Mouse (Mus musculus) liver, embryonic 12.5 days (tissue): ENCODE results near the gene Ccl26. TPM values are rescaled to one million over a fixed set of nuclear protein-coding genes. Genes with fewer than 3 reads are reported as not detected.

Experiments used
- polyA plus RNA-seq: library from polyadenylated mRNA; unstranded; fragments of >200 nt; fragmentation: Nextera tagmentation; extraction: Ambion mirVana; gene quantifications from 2 replicates; pipeline ENCODE4 v1.2.1, GENCODE M21; 2016

Gene Ccl26
- polyA plus RNA-seq, 1 experiment from 2014 or later = not detected

Other genes starting within 250 kb of the Ccl26 start
- 0.13 and 0.26 TPM in 2 replicates for gene Fkbp6, start 213.5 kb downstream of the Ccl26 start, polyA plus RNA-seq
- gene Trim50, start 210.3 kb downstream of the Ccl26 start, polyA plus RNA-seq = not detected in 2 replicates
- 30.9 and 33.6 TPM in 2 replicates for gene Nsun5, start 193.6 kb downstream of the Ccl26 start, polyA plus RNA-seq
- 12.2 and 13.8 TPM in 2 replicates for gene Pom121, start 169.0 kb downstream of the Ccl26 start, polyA plus RNA-seq
- 8.0 and 8.1 TPM in 2 replicates for gene Hip1, start 18.4 kb downstream of the Ccl26 start, polyA plus RNA-seq
- gene Ccl24, start 9.5 kb upstream of the Ccl26 start, polyA plus RNA-seq = 9.8 and 10.2 TPM in 2 replicates
- gene Rhbdd2, start 69.0 kb upstream of the Ccl26 start, polyA plus RNA-seq = 15.8 and 17.3 TPM in 2 replicates
- 34.7 and 36.6 TPM in 2 replicates for gene Por, start 106.5 kb upstream of the Ccl26 start, polyA plus RNA-seq
- gene Tmem120a, start 180.9 kb upstream of the Ccl26 start, polyA plus RNA-seq = 17.4 and 21.5 TPM in 2 replicates
- gene Styxl1, start 214.8 kb upstream of the Ccl26 start, polyA plus RNA-seq = 0.16 TPM in 1 of 2 replicates, not detected in the other
- 451 and 473 TPM in 2 replicates for gene Mdh2, start 214.9 kb upstream of the Ccl26 start, polyA plus RNA-seq
- not detected in 2 replicates for gene Srrm3, start 243.3 kb upstream of the Ccl26 start, polyA plus RNA-seq